Mouse (Mus musculus) spleen, postnatal 36 days (tissue): ENCODE measurements at regions not wholly inside any gene's neighbourhood (a gene's known extent, or its start where the extent isn't known, plus 50 kb on each side); places are given as distances from the start of the nearest gene placed in this dataset.

Experiments
- DNase-seq, 2 experiments: peaks; one replicate each; pipeline ENCODE4 v3.0.0; 2022; ENCODE audit warnings: low spot score in 2 of 2, mixed read lengths in 1 of 2

GRCm38 (mm10) chr17:51528161-51528560 lies 304.9 kb downstream of the Satb1 start:
- DNase-seq: no peak

- DNase-seq: no peak
These were observed 306.2 kb downstream of the Satb1 start for GRCm38 (mm10) chr17:51526881-51527280.

- DNase-seq: no peak
These were observed 306.6 kb downstream of the Satb1 start for GRCm38 (mm10) chr17:51526464-51526863.

- DNase-seq: no peak
These were observed 307.1 kb downstream of the Satb1 start for GRCm38 (mm10) chr17:51526021-51526420.

- no peak for DNase-seq
These were observed 307.9 kb downstream of the Satb1 start for GRCm38 (mm10) chr17:51525219-51525618.

GRCm38 (mm10) chr17:51511917-51512316 lies 321.2 kb downstream of the Satb1 start:
- DNase-seq: no peak

GRCm38 (mm10) chr17:51500751-51501150 lies 321.6 kb upstream of the Tbc1d5 start:
- no peak for DNase-seq

GRCm38 (mm10) chr17:51499541-51499940 lies 320.4 kb upstream of the Tbc1d5 start:
- DNase-seq: no peak

DNA sequence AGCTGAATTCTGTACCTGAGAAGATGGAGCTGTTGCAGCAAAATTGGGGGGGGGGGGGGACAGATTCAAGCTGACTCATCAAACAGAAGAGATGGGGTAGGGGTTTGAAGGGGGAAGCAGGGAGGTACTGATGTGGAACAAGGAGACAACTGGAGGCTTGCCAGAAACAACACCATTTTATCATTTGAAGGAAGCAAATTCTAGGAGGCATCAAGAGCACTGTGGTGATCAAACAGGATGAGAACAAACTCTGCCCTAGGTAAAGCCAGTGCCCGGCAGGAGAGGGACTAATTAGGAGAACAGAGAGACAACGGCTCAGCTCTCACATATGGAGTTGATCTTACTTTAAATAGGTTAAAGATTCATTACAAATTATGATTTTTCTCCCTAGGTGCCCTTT lies 315.9 kb upstream of the Tbc1d5 start:
- no peak for DNase-seq

GRCm38 (mm10) chr17:51489386-51489785 lies 310.2 kb upstream of the Tbc1d5 start:
- DNase-seq: no peak

GRCm38 (mm10) chr17:51487918-51488445 lies 308.8 kb upstream of the Tbc1d5 start:
- no peak for DNase-seq

DNA sequence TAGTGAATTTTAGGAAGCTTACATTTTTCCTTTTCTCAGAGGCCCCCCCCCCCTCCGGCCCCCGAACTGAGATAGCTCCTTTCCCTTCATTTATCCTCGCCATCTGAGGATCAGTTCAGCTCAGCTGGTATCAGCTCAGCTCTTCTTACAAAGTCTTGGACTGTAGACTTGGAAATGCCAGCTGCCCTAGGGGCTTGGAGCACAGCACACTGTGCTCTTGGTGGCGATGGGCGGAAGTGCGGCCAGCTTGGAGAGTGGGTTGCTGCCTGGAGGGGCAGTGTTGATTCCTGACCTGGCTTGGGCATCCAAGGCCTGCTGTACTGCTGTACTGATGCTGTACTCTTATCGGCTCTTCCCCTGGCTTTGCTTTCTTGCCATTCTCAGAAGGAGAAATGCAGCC lies 298.7 kb upstream of the Tbc1d5 start:
- no peak for DNase-seq

- DNase-seq: no peak
These were observed 298.3 kb upstream of the Tbc1d5 start for GRCm38 (mm10) chr17:51477404-51477803.

GRCm38 (mm10) chr17:51462137-51462880 lies 283.2 kb upstream of the Tbc1d5 start:
- no peak for DNase-seq

DNA sequence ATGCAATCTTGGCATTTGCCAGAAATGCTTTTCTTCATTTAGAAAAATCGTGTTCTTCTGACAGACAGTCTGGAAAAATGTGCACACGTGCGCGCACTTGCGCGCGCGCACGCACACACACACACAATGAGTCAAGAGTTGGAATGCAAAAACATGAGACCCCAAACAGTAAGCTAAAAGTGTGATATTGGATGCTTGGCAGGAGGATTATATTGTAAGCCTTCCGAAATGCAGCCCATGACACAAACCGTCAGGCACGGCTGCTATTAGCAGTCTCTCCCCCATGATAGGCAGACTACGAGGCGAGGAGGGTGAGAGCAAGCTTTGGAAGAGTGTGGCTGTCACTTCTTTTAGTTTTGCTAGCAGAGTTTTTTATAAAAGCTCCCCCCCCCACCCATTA lies 282.1 kb upstream of the Tbc1d5 start:
- no peak for DNase-seq

GRCm38 (mm10) chr17:51459119-51459518 lies 280.0 kb upstream of the Tbc1d5 start:
- DNase-seq: no peak

DNA sequence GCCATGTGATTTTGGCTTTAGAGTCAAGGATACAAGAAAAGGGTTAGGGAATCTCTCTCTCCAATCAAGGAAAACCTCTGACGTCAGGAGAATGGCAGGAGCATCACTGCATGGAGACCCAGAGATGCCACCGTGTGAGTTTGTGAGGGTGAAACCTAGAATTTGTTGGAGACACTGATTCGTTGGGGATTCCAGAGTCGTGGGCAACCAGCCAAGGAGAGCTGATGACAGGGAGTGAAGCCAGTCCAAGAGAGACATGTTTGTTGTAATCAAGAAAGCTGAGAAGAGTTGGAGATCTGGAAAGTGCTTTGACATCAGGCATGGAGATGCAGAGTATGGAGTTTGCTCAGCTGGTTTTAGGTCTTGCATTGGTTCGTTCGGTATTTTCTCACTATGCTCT lies 236.6 kb upstream of the Tbc1d5 start:
- DNase-seq: no peak

DNA sequence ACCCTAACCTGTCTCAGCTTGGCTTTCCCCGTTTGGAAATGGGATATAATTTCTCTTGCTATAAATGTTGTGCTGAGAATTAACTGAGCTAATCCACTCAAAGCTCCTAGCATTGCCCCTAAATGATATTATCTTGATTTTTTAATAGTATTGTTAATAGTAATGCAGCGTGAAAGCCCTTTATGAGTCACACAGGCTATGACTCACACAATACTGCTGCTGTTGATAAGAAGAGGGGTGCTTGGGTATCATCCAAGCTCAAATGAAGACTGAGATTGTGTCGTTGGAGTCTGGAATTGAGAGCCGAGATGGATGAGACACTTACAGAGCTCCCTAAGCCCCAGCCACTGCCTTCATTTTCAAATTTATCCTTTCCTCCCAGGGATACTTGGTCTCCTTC lies 235.2 kb upstream of the Tbc1d5 start:
- no peak for DNase-seq

DNA sequence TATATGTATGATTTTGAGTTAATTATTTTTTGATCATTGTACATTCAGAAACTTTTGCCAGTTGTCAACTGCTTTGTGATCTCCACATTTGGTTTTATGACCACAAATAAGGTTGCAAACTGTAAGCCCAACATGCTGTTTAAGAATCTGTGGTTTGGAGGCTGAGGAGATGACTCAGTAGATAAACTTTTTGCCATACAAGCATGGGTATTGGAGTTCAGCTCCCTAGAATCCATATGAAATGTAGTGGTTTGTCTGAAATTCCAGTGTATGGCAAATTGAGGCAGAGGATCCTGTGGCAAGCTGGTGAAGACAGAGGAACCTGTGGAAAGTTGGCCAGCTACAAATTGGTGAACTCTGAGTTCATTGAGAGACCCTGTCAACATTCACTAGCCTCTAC lies 234.6 kb upstream of the Tbc1d5 start:
- no peak for DNase-seq

DNA sequence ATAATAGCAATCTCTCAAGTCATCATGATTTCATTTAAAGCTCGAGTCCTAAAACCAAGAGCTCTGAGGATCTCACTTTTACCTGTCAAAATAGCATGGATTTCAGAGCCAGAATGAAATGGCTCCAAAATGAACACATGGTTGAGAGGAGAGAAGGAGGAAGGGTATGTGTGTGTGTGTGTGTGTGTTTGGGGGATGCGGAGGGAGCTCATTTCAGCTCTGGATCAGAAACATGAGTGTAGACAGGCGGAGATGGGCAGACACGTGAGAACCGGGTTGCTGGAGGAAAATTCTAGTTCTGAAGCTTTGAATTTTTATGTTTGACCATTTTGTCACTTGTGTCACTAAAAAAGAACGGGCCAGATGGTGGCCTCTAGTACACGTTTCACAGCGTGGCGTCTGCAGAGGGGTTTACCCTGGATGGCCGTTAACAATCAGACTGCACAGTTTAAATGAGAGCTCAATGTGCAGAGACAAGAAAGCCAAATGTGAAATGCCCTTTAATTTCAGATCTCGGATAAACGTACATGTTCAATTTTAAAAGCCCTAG lies 232.5 kb upstream of the Tbc1d5 start:
- no peak for DNase-seq

DNA sequence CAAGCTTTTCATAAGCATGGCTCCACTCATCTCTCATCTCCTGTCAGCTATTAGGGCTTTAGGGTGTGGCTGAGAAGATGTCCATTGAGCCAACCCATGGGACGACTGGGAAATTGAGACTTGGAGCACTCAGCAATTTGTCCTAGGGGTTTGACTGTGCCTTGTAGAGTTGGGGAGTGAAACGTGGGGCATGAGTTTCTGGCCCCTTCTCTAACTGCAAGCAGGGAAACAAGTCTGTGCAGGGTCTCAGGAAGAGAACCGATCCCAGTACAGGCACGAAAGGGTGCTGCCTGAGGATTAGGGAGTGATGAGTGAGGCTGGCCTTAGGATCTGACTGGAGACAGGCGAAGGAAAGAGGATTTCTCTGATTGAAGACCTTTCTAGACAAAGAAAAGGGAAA lies 229.7 kb upstream of the Tbc1d5 start:
- no peak for DNase-seq

- peak; percentile 55 to 60 for DNase-seq
These were observed 229.2 kb upstream of the Tbc1d5 start for GRCm38 (mm10) chr17:51408367-51408766.

DNA sequence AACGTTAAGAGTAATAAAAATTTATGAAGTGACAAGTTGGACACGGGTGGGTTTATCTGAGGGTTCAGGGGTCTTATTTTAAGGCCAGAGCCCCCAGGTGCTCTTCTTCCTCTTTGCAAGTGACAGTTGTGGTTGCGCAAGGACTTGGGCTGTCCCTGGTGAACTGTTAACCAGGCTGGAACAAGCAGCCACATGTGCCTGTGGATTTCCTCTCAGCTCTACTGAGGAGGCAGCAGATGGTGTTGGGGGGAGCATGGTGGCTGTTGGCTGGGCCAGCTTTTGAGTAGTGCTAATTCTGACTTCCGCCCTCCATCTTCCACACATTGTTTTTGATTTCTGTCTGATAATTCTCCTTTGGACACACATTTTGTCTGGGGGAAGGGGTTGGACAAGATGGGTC lies 227.9 kb upstream of the Tbc1d5 start:
- peak; percentile 56 to 60 for DNase-seq
